Mouse (Mus musculus) intestine, embryonic 15.5 days (tissue): Measurements from ENCODE around the gene P4ha2. TPM values are rescaled to one million over a fixed set of nuclear protein-coding genes. Genes with fewer than 3 reads are reported as not detected.

Experiments
- ATAC-seq: fragments of 200-750 bp; cut with Nextera tagmentation; 2 replicates; pipeline ENCODE4 v1.8.0; 2017; ENCODE audit warnings: moderate TSS enrichment, moderate library complexity
- H3K27ac ChIP-seq: fragments of 300-500 bp; sonication (generic); 2 replicates; pipeline ENCODE4 v1.5.1; 2015; ENCODE audit warnings: mild to moderate bottlenecking, inconsistent platforms
- H3K27me3 ChIP-seq: fragments of 300-500 bp; sonication (generic); replicated peaks from 2 replicates; pipeline ENCODE4 v1.6.1; 2015; ENCODE audit warnings: inconsistent platforms
- H3K36me3 ChIP-seq: fragments of 300-500 bp; sonication (generic); 2 replicates; pipeline ENCODE4 v1.6.1; 2015; ENCODE audit warnings: inconsistent platforms
- H3K4me1 ChIP-seq: fragments of 300-500 bp; sonication (generic); replicated peaks from 2 replicates; pipeline ENCODE4 v1.6.1; 2015; ENCODE audit warnings: inconsistent platforms
- H3K4me2 ChIP-seq: fragments of 300-500 bp; sonication (generic); replicated peaks from 2 replicates; pipeline ENCODE4 v1.6.1; 2015; ENCODE audit warnings: mild to moderate bottlenecking, inconsistent platforms
- H3K4me3 ChIP-seq: fragments of 300-500 bp; sonication (generic); replicated peaks from 2 replicates; pipeline ENCODE4 v1.5.1; 2015; ENCODE audit warnings: inconsistent platforms
- H3K9ac ChIP-seq: fragments of 300-500 bp; sonication (generic); 2 replicates; pipeline ENCODE4 v1.6.1; 2015; ENCODE audit warnings: inconsistent platforms
- H3K9me3 ChIP-seq: fragments of 300-500 bp; sonication (generic); 2 replicates; pipeline ENCODE4 v1.6.1; 2016; ENCODE audit warnings: inconsistent platforms
- WGBS: fragments of 180-500 bp; shearing (Covaris S2); methylation state at CpG from one replicate; pipeline ENCODE4 v1.1.7; 2015; 5-methylcytosine and 5-hydroxymethylcytosine counted together
- polyA plus RNA-seq: library from polyadenylated mRNA; unstranded; fragments of >200 nt; fragmentation: Nextera tagmentation; extraction: Ambion mirVana; gene quantifications from 2 replicates; pipeline ENCODE4 v1.2.1, GENCODE M21; 2015

P4ha2 gene
- polyA plus RNA-seq, 1 experiment from 2014 or later: 44.8 TPM

DNA sequence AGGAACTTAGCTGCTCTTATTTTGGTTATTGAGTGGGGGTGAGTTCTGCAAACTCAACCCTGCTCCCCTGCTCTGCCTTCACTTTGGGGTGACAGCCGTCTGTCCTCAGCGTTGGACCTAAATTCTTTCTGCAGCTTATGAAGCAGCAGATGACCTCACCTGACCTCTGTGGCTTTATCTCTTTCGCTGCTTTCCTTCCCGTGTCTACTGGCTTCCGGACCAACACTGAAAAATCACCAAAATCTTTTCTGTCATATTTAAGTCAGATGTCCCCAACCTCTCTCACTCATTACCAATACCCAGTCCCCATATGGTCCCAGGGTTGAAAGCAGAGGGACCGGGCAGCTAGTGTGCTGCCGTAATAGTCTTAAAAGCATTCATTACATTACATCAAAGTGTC, 7.7 kb upstream of the P4ha2 start:
- Histone ChIP-seq H3K27ac (no peak overlapping the region), H3K4me1 (no peaks in the 10 kb centered on the region; the same call in 1 of the 2 replicates), H3K9ac (no peak overlapping the region), H3K4me2 (no peak overlapping the region), H3K9me3 (no peaks in the 10 kb centered on the region), H3K4me3 (no peak overlapping the region), H3K36me3 (no peaks in the 10 kb centered on the region), H3K27me3 (no peaks in the 10 kb centered on the region)
- ATAC-seq: no peak
- 59% methylated on average over 7 of the region's 7 CpGs for WGBS

DNA sequence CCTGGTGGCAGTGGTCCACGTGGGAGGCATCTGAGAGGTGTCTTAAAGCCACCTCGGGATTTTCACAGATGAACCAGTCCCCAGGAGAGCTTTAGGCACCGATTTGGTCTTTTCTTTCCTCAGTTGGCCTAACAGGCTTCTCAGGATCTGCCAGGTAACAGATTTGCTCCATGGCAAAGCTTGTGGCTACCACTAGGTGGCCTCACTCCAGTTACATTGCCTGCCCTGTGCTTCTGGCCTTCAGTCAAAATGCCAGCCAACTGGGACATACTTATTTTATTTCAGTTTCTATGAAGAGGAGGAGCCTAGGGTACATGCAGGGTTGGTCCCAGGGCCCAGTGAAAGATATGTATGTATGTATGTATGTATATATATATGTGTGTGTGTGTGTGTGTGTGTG, 6.9 kb upstream of the P4ha2 start:
- Histone ChIP-seq H3K27me3 (no peaks in the 10 kb centered on the region), H3K36me3 (no peaks in the 10 kb centered on the region), H3K4me1 (no peaks in the 10 kb centered on the region; the same call in 1 of the 2 replicates), H3K27ac (no peak overlapping the region), H3K4me2 (no peak overlapping the region), H3K9ac (no peak overlapping the region), H3K4me3 (no peak overlapping the region), H3K9me3 (no peaks in the 10 kb centered on the region)
- 10% methylated on average over 3 of the region's 3 CpGs for WGBS
- ATAC-seq: no peak

DNA sequence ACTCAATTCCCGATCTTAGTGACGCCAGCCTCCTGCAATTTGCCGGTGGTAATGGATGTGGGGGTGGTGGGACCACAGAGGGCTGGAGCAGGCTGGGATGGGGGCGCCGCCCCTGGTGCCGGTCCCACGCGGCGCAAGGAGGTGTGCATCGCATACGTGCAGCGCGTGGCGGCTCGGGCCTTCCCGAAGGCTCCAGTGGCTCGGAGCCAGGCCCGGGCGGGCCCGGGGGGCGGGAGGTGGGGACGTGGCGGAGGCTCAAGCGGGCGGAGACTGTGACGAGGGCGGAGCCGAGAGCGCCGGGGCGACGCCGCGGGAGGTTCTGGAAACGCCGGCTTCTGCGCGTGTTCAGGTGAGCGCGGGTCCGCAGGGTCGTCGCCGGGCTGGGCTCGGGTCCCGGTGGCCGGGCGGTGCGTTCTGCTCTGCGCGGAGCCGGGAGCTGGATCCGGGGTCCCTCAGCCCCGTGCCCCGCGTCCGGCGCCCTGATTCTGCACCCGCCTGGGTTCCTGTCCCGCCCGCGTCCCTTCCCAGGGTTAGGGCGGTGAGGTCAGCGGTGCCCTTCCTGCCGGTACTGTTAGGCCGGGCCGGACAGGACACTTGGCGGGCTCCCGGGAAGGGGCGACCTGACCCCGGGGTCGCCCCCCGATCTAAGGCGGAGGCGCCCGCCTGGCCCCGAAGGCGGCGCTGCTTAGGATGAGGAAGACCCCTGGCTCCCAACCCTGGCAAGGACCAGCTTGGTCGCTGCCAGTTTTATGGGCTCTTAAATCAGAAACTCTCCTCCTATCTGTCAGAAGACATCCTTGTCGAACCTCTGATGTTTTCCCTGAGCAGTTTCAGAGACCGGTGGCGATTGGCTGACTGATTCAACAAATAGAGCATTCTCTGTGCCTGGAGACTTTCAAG, 1.0 kb downstream of the P4ha2 start:
- Histone ChIP-seq H3K4me3 (peak overlapping the region; percentile 74), H3K4me2 (peak overlapping the region; percentile 93), H3K27me3 (no peaks in the 10 kb centered on the region), H3K36me3 (no peaks in the 10 kb centered on the region), H3K9me3 (no peaks in the 10 kb centered on the region), H3K4me1 (peaks cover 12% of the 10 kb centered on the region; the same call in 1 of the 2 replicates), H3K9ac (peak overlapping the region; percentile 73), H3K27ac (no peak overlapping the region)
- ATAC-seq: peak; percentile 94
- under 1% methylated on average over 83 of the region's 83 CpGs for WGBS

DNA sequence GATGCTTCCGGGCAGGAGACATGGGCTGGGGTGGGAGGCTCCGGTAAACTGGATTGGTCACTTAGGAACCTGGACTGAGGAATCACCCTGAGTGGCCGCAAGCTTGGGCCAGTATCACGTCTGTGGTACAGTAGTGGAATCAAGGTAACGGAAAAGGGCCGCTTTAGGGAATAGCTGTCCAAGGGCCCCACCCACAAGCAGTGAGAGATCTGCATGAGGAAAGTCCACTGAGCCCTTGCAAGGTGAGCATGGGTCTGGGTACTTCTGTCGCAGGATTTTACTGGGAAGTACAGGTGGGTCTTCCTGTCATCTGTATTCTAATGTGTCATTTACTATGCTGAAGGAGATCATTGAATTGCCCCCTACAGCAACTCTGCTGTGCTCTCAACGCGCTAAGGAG, 1.8 kb downstream of the P4ha2 start:
- H3K4me2 ChIP-seq: peak overlapping the region; percentile 93
- H3K9me3 ChIP-seq: no peaks in the 10 kb centered on the region
- no peaks in the 10 kb centered on the region for H3K27me3 ChIP-seq
- 70% methylated on average over 9 of the region's 9 CpGs for WGBS
- H3K4me3 ChIP-seq: peak overlapping the region; percentile 74
- peaks cover 12% of the 10 kb centered on the region; the same call in 1 of the 2 replicates for H3K4me1 ChIP-seq
- H3K27ac ChIP-seq: no peak overlapping the region
- ATAC-seq: no peak; the same call in 1 of the 2 replicates
- H3K36me3 ChIP-seq: no peaks in the 10 kb centered on the region
- H3K9ac ChIP-seq: peak overlapping the region; percentile 73; the same call in 1 of the 2 replicates

DNA sequence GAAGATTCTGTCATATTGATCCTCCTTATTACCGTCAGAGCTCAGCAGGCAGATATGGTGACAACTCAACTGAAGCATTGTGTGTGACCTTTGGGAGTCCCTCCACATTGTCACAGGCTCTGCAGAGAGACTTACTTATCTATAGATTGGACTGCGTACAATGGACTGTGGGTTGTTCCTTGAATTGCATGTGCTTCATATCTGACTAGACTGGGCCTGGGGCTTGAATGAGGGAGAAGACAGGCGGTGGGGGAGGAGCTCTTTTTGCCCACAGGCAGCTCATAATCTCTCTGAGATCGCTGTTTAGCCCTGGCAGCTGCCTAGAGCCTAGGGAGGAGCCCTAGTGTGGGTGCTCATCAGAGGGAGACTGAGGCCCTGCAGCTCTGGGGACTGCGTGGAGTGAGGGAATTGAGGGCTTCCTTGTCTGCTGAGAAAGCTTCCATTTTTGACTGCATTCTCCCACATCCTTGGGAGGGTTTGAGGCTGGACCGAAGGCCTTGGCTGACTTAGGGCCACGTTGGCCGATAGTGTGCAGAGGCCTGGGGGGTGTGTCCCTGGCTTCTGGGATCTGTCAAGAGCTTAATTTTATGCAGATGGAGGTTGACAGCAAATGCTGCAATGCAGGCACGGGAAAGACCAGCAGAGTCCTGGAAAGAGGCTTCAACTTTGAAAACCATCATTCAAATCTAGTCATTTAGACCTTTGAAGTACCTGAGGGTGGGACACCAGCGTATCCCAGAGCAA, 3.0 kb downstream of the P4ha2 start:
- Histone ChIP-seq H3K36me3 (no peaks in the 10 kb centered on the region), H3K9me3 (no peaks in the 10 kb centered on the region), H3K4me2 (peak overlapping the region; percentile 11; the same call in 1 of the 2 replicates), H3K4me1 (peaks cover 12% of the 10 kb centered on the region; the same call in 1 of the 2 replicates), H3K27ac (no peak overlapping the region), H3K4me3 (no peak overlapping the region), H3K27me3 (no peaks in the 10 kb centered on the region), H3K9ac (no peak overlapping the region)
- no peak for ATAC-seq
- 64% methylated on average over 10 of the region's 10 CpGs for WGBS

DNA sequence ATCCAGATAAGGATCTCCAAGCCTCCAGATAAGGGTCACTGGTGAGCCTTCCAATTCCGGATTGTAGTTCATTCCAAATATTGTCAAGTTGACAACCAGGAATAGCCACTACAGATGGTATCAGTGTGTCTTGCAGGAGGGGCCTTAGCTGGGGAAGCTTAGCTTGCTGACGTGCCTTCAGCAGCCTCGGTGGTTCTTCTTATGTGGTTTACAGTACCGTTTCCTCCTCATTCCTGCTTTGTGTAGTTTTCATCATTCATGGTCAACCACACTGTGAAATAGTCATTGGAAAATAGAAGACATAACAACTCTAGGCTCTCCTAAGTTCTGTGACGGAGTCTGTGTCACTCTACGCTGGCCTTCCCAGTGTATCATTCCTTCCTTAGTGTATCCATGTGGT, 5.1 kb downstream of the P4ha2 start:
- H3K27ac ChIP-seq: no peak overlapping the region
- H3K9ac ChIP-seq: no peak overlapping the region
- WGBS: 85% methylated on average over 6 of the region's 6 CpGs
- H3K4me3 ChIP-seq: no peak overlapping the region
- peaks cover 12% of the 10 kb centered on the region; the same call in 1 of the 2 replicates for H3K4me1 ChIP-seq
- no peaks in the 10 kb centered on the region for H3K9me3 ChIP-seq
- no peaks in the 10 kb centered on the region for H3K36me3 ChIP-seq
- H3K4me2 ChIP-seq: no peak overlapping the region
- ATAC-seq: no peak
- H3K27me3 ChIP-seq: no peaks in the 10 kb centered on the region

DNA sequence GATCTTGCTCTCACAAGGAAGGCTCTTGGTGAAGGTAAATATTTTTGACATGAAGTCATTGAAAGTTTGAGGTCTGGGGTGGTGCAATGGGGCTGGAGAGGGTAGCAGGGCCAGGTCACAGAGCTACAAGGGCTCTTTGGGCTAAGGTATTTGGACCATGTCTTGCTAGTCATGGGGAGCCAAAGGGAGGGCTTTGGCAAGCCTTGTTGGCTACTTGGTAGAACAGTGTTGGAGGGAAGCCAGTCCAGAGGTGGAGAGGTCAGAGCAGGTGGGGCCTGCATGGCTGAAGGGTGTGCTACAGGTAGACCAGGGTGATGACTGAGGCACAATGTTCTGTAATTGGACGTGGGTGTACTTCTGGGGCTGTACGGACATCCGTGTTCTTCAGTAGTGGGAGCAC, 6.8 kb downstream of the P4ha2 start:
- no peak overlapping the region for H3K9ac ChIP-seq
- H3K36me3 ChIP-seq: no peaks in the 10 kb centered on the region
- no peaks in the 10 kb centered on the region for H3K9me3 ChIP-seq
- H3K4me2 ChIP-seq: no peak overlapping the region
- no peak for ATAC-seq
- 89% methylated on average over 3 of the region's 3 CpGs for WGBS
- no peak overlapping the region for H3K27ac ChIP-seq
- 0 out of 2 replicates have a peak, but pooled peaks cover 8% of the 10 kb centered on the region for H3K4me1 ChIP-seq
- no peak overlapping the region for H3K4me3 ChIP-seq
- H3K27me3 ChIP-seq: no peaks in the 10 kb centered on the region

DNA sequence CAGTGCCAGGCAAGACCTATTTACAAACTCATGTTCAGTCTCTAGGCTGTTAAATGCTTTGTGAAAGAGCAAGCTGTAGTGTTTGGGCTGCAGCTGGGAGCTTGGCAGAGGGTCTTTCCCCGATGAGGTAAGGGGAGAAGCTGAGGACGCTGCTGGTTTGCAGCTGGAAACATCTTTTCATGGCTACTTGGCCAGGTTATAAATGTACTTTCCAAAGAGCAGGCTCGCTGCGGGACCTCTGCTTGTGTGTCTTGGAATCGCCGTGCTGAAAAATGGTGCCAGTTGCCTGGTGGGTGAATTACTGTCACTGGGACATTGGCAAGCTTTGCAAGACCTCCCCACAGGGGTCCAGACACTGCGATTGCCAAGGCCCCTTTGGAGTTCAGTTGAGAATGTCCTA, 7.3 kb downstream of the P4ha2 start:
- WGBS: 88% methylated on average over 7 of the region's 7 CpGs
- no peak overlapping the region for H3K27ac ChIP-seq

DNA sequence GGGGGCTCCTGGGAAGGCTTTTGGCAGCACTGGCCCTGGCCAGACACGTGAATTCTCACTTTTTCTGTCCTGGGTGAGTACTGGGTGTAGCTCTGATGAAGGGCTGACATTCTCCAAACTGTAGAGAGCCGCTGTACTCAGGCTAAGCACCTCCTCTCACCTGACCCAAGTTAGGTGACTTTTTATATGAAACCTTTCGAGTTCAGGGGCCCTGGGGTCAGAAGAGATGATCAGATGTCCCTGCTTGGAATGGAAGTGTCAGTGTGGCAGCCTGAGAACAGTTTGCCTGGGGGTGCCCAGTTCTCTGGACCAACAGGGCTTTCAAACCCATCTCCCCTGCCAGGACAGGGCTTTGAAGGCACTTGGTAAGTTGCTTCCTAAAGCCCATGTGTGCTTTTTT, 8.2 kb downstream of the P4ha2 start:
- no peaks in the 10 kb centered on the region for H3K27me3 ChIP-seq
- no peaks in the 10 kb centered on the region for H3K9me3 ChIP-seq
- no peak overlapping the region for H3K4me2 ChIP-seq
- no peak for ATAC-seq
- H3K27ac ChIP-seq: no peak overlapping the region
- no peaks in the 10 kb centered on the region for H3K36me3 ChIP-seq
- no peak overlapping the region for H3K9ac ChIP-seq
- peaks cover 14% of the 10 kb centered on the region for H3K4me1 ChIP-seq
- no peak overlapping the region for H3K4me3 ChIP-seq
- 79% methylated on average over 3 of the region's 3 CpGs for WGBS

More for the DNA sequence above, 7.3 kb downstream of the P4ha2 start:
- Histone ChIP-seq H3K4me2 (no peak overlapping the region), H3K9me3 (no peaks in the 10 kb centered on the region), H3K9ac (no peak overlapping the region), H3K27me3 (no peaks in the 10 kb centered on the region), H3K4me3 (no peak overlapping the region), H3K36me3 (no peaks in the 10 kb centered on the region), H3K4me1 (peaks cover 7% of the 10 kb centered on the region)
- no peak for ATAC-seq

DNA sequence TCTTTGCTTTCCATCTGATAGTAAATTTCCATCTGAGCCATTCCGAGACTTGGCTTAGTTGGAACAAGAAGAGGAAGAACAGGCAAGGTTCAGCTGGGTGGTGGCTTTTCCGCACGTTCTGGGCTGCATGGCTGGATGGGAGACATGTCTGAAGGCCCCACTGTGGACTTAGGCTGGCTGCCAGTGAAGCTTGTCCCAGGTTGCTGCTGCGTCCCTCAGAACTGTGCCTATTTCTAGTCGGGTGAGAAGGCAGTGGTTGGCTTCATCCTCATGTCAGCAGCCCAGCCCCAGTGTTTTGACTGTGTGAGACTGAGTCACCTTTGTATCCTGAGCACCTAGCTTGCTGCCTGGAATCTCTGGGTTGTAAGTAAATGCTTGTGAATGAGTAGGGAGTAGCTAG, 9.0 kb downstream of the P4ha2 start:
- H3K4me3 ChIP-seq: no peak overlapping the region
- no peaks in the 10 kb centered on the region for H3K9me3 ChIP-seq
- no peak for ATAC-seq
- no peaks in the 10 kb centered on the region for H3K27me3 ChIP-seq
- no peaks in the 10 kb centered on the region for H3K36me3 ChIP-seq
- H3K9ac ChIP-seq: no peak overlapping the region
- H3K27ac ChIP-seq: no peak overlapping the region
- WGBS: 81% methylated on average over 5 of the region's 5 CpGs
- H3K4me1 ChIP-seq: peaks cover 19% of the 10 kb centered on the region
- no peak overlapping the region for H3K4me2 ChIP-seq

DNA sequence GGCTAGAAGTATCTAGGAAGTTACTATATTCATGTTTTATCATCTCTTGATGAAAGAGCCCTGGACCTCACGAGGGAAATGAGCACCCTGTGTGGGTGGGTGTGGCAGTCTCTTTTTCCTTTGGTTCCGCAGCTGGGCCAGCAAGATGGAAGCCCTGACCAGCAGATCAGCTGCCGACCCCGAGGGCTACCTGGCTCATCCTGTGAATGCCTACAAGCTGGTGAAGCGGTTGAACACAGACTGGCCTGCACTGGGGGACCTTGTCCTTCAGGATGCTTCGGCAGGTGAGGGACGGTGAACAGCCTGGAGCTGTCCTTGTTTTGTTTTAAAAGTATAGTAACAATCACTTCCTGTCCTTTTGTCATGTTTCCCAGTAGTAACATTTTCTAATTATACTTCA, 11.4 kb downstream of the P4ha2 start:
- Histone ChIP-seq H3K9me3 (no peaks in the 10 kb centered on the region), H3K4me2 (no peak overlapping the region), H3K36me3 (no peaks in the 10 kb centered on the region), H3K27ac (no peak overlapping the region), H3K27me3 (no peaks in the 10 kb centered on the region), H3K4me3 (no peak overlapping the region), H3K9ac (no peak overlapping the region), H3K4me1 (peaks cover 19% of the 10 kb centered on the region)
- WGBS: 85% methylated on average over 7 of the region's 7 CpGs
- no peak for ATAC-seq

DNA sequence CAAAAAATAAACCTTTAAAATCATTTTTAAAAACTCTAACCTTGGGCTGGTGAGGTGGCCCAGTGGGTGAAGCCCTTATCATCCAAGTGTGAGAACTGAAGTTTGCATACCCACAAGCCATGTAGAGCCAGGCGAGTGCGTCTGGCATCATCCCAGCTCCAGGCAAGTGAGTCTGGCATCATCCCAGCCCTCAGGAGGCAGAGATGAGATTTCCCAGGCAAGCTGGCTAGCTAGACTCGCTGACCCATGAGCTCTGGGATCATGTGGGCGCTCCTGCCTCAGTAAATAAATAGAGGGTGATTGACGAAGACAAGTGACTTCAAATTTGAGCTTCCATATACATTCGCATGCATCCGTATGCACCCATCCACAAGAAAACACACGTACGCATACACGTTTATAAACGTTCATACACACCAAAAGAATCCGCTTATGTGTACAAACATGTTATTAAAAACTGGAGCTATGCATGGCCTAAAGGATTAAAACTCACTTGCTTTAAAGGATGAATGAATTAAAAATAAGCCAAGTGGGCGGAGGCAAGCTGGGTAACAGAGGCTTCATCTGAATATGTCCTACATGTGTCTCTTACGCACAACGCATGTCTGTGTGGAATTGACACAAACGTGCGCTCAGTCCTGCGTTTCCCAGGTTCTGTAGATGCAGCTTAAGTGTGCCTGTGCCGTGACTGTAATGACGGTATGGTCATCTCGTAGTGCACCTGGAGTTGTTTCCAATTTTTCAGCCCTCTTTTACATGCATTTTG, 12.3 kb downstream of the P4ha2 start:
- Histone ChIP-seq H3K9me3 (no peaks in the 10 kb centered on the region), H3K36me3 (no peaks in the 10 kb centered on the region), H3K4me1 (peaks cover 19% of the 10 kb centered on the region), H3K9ac (no peak overlapping the region), H3K27ac (peak overlapping the region; percentile 78), H3K4me2 (peak overlapping the region; percentile 51), H3K4me3 (no peak overlapping the region), H3K27me3 (no peaks in the 10 kb centered on the region)
- ATAC-seq: no peak
- WGBS: 69% methylated on average over 21 of the region's 21 CpGs
